Mouse (Mus musculus): ENCODE measurements at regions not wholly inside any gene's neighbourhood (a gene's known extent, or its start where the extent isn't known, plus 50 kb on each side); places are given as distances from the start of the nearest gene placed in this dataset.
"Not testable (repeated sequence)": the region's sequence is repeated elsewhere in the genome, so short reads cannot be mapped to it uniquely, and the experiment has no call there.

- DNase-seq (ENCODE audit: low spot score in 2 of 2) = not testable (repeated sequence)
Observed at GRCm38 (mm10) chr12:114008491-114008890, 464.8 kb downstream of the Adam6a start.

- no peak for DNase-seq (ENCODE audit: low spot score in 2 of 2)
Observed at GRCm38 (mm10) chr12:114009391-114009790, 465.7 kb downstream of the Adam6a start.

- peak; percentile 77 to 78 for DNase-seq (ENCODE audit: low spot score in 2 of 2)
Observed at GRCm38 (mm10) chr12:114012860-114013259, 469.2 kb downstream of the Adam6a start.

GRCm38 (mm10) chr12:114037011-114037410 is 493.3 kb downstream of the Adam6a start:
- not testable (repeated sequence) for DNase-seq (ENCODE audit: low spot score in 2 of 2)

GRCm38 (mm10) chr12:114047991-114048390 is 504.3 kb downstream of the Adam6a start:
- peak; percentile 32 to 46 for DNase-seq (ENCODE audit: low spot score in 2 of 2)

GRCm38 (mm10) chr12:114053341-114053740 is 509.6 kb downstream of the Adam6a start:
- DNase-seq (ENCODE audit: low spot score in 2 of 2) = no peak

- no peak for DNase-seq (ENCODE audit: low spot score in 2 of 2)
Observed at GRCm38 (mm10) chr12:114059615-114060014, 515.9 kb downstream of the Adam6a start.

GRCm38 (mm10) chr12:114067166-114067565 is 523.5 kb downstream of the Adam6a start:
- no peak for DNase-seq (ENCODE audit: low spot score in 2 of 2)

- not testable (repeated sequence) for DNase-seq (ENCODE audit: low spot score in 2 of 2)
Observed at GRCm38 (mm10) chr12:114108731-114109130, 565.0 kb downstream of the Adam6a start.

GRCm38 (mm10) chr12:114134897-114135296 is 591.2 kb downstream of the Adam6a start:
- no peak for DNase-seq (ENCODE audit: low spot score in 2 of 2)

GRCm38 (mm10) chr12:114148779-114149178 is 605.1 kb downstream of the Adam6a start:
- no peak for DNase-seq (ENCODE audit: low spot score in 2 of 2)

- no peak for DNase-seq (ENCODE audit: low spot score in 2 of 2)
Observed at GRCm38 (mm10) chr12:114172305-114172704, 628.6 kb downstream of the Adam6a start.

- DNase-seq (ENCODE audit: low spot score in 2 of 2) = no peak
Observed at GRCm38 (mm10) chr12:114199521-114199920, 655.8 kb downstream of the Adam6a start.

GRCm38 (mm10) chr12:114222541-114222940 is 678.8 kb downstream of the Adam6a start:
- DNase-seq (ENCODE audit: low spot score in 2 of 2) = no peak
